Mouse (Mus musculus) heart, adult 2 months (tissue): ENCODE results near the gene Pold4.

Experiments used
- CTCF ChIP-seq: fragments of 200-600 bp; IDR thresholded peaks from 2 replicates; pipeline ENCODE4 v1.8.1; 2022; ENCODE audit warnings: antibody characterized with exemption, mild to moderate bottlenecking, moderate library complexity
- POLR2A ChIP-seq: fragments of 200-500 bp; IDR thresholded peaks from 2 replicates; pipeline ENCODE4 v1.6.1; 2011; ENCODE audit warnings: mild to moderate bottlenecking, low read depth, low read length, control low read depth; ENCODE audit not compliant: insufficient read depth

DNA sequence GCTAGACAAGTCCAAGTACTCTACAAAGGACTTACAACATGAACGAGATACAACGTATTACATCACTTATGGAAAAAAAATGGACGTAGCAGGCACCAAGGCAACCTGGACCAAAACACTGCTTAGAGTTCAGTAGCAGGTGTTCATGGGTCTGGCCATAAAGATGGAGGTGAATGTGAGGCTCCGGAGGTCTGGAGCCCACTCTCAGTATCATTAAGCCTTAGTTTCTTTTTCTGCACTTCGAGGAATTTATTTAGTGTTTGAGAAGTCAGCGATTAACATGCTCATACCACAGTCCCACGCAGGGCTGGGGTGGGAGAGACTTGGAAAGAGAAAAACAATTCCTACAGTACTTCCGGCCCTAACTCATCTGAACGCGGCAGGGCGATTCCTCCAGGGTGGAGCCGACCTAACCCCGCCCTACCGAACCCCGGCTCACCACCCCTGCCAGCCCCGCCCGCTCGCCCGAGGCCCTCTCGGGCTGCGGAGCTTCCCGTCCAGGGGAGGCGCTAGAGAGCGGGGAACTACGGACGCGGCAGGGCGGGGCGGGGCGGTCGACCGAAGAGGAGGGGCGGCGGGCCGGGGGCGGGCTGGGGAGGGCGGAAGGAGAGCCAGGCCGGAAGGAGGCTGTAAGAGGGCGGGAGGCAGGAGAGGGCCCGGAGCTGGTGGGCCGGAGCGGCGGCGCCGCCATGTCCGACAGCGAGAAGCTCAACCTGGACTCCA is 40.0 kb upstream of the Pold4 start, which contains the start of gene Ppp1ca:
- TF ChIP-seq CTCF (peak; percentile 84), POLR2A (peak; percentile 79)
